Mouse (Mus musculus): ENCODE data around the gene Kcnk2. TPM values are rescaled to one million over a fixed set of nuclear protein-coding genes. Genes with fewer than 3 reads are reported as not detected.

The Kcnk2 gene
- not detected for polyA plus RNA-seq (2017; shearing (Covaris generic))

DNA sequence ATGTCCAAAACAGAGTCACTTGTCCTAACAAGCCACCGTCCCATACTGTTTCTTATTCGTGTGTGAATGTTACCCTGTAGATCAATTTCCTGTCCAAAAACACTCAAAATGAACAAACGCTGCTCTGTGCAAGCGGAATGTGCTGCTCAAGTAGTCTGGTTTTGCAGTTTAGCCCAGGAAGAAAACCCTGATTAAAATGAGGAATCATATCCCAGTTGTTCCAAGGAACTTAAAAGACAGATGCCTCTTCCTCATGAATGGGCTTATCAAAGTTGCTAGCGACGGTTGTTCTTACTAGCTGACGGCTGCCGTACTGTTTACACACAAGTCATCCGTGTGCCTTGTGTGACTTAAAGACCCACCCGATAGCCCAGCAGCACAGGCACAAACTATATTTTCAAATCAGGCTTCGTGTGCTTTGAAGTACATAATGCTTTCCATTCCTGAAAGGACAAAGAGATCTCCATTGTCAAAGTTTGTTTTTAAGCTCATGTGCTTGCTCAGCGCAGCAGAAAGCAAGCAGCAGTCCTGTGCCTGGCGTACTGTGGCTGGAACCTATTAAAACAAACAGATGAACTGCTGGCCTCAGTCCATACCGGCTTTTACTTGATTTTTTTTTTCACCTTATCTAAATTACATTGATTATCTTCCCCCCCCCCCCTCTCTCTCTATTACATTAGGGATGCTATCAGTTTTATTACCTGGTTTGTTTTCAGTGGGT lies at the start of gene Kcnk2:
Gene Kcnk2, minus strand, starts transcription at position 51 of the 721 bp plus-strand sequence.

